Mouse (Mus musculus) retina, embryonic 14.5 days (tissue): Measurements from ENCODE around the gene Agps.

Source experiments
- DNase-seq: peaks from one replicate; pipeline ENCODE4 v3.0.0-alpha.2; 2015; ENCODE audit warnings: low spot score

Gene Agps

DNA sequence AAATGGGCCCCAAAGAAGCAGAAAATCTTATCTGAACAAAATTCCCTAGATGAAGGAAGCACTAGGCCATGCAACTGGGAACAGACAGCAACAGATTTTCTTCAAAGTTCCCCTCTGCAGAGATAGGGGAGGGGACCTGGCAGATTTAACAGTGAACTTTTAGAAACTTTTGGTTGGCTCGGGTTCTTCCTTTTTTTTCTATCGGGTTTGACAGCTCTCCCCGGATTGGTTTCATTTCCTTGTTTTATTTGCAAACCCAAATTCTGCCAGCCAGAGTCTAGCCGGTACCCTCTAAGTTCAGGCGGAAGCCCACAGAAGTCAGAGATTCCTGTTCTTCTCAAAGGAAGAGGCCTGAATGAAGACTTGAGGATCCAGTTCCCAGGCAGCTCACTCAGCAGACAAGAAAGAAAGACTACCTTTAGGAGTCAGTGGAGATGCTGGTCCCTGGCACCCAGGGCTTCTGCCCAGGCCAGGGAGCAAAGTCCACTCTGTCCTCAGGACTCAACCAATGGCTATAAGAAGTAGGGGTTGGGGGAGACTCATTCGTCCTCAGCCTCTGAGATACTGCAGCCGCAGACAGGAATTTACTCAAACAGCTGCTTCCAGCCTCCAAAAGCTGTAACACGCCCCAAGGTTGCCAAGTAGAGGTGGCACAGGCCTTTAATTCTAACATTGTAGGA, 2.9 kb upstream of the Agps start:
- DNase-seq: no peak

DNA sequence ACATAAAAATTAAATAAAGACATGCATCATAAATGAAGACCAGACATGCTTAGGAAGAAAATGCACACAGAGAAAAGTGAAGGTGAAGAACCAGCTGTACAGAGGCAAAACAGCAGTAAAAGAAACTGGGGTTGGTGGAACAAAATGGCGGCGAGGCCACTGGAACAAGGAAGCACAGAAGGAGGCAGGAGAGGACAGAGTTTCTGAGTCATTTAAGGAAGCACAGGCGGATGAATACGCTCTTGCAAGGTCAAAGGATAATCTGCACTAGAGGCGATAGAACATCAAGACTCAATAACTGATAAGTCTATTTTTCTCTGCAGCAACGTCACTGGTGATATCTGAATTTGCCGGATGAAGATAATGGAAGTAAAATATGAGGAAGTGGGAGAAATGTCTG, 1.7 kb upstream of the Agps start:
- DNase-seq: no peak

DNA sequence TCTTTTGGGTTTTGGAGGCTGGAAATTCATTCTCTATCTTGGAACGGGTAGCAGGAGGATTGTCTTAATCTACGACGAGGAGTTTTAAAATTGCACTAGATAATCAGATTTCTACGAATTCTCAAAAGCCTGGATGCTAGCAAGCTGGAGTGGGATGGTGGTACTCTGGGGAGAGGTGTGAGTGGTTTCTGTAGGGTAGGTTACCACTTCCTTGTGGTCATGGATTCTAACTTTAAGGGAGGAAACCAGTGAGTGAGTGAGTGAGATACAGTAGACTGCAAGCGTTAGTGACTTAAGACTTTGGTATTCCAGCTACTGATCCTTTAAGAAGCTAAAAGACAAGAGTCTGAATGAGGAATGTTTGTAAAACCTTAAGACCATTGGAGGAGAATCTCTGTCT, 804 bp downstream of the Agps start:
- peak; percentile 11 for DNase-seq

DNA sequence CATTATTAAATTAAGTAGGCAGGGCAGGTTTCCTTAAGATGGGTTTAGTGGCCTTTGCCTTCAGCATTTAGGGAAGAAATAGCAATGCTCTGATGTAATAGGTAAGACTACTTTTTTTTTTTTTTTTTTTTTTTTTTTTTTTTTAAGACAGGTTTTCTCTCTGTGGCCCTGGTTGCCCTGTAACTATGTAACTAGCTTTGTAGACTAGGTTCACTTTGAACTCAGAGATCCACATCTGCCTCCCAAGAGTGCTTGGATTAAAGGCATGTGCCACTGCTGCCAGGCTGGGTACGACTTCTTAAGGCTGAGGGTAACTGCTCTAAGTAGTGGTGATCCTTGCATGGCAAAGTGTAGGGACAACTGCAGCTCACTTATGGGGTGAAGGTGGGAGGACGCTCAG, 2.5 kb downstream of the Agps start:
- DNase-seq: no peak

DNA sequence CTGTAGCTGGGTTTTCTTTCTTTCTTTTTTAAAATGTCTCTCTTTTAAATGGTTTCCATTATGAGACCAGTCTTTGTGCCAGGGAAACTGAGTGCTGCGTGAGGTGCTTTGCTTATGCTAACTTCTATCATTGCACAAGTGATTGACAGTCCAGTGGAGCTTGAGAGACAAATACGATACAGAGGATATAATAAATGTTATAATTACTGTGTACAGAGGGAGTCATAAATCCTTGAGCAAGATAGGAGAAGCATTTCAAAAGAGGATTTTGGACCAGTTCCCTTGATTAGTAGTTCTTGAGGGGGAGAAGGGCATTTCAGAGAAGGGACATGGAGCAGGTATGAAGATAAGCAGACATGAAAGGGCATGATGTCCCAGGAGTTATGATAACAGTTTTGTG, 10.3 kb downstream of the Agps start:
- DNase-seq: no peak

DNA sequence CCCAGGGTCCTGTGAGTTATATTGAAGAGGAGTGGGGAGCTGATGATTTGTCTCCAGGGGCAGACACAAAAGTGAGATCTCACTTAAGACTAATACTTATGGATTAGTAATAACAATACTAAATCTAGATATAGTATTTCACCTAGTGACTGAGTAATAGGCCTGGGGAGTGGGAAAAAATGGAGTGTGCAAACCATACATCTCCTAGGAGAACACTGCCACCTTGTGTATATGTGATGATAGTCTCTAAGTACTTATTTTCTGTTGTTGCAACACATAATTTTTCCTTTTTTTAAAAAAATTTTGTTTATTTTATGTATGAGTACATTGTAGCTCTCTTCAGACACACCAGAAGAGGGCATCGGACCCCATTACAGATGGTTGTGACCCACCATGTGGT, 15.7 kb downstream of the Agps start:
- DNase-seq: no peak

DNA sequence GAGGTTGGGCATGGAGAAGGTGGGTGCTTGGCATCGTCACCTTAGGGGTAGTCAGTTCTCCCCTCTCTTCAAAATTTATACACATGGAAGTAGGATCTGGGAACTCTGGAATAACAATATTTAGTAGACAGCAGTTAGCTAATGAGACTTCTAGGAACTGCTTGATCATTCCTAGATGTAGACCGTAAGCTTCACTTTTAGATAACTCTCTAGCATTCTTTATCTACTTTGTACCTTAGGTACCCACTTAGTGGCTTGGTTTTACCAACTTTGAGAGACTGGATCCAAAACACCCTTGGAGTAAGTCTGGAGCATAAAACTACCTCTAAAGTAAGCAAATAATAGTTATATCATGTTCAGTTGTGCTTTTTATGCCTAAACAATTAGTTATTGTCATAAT, 20.5 kb downstream of the Agps start:
- DNase-seq: no peak

DNA sequence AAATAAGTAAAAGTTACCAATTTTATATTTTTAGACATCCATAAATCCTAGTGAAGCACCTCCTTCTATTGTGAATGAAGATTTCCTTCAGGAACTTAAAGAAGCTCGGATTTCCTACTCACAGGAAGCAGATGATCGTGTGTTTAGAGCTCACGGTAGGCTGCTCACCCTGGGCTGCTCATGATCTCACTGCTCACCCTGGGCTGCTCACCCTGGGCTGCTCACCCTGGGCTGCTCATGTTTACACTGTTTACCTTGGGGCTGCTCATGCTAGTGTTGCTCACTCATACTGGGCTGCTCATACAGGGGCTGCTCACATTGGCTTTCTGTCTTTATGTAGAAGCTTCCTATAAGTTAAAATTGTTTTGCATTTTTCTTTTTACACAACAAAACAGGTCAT, 22.2 kb downstream of the Agps start:
- DNase-seq: no peak

DNA sequence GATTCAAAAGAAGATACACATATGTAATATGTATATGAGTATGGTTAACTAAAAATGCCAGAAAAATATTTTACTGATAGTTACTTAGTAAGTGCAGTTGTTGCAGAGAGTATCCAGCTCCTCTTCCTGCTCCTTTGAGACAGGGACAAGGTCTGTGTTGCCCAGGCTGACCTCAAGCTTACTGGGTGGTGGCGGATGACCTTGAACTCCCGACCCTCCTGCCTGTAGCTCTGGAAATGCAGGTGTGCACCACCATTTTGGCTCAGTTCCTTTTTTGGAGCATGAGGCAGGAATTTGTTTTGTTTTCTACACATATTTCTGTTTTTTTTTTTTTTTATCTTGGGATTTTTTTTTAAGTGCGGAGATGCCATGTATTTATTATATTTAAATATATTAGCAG, 29.1 kb downstream of the Agps start:
- DNase-seq: no peak

DNA sequence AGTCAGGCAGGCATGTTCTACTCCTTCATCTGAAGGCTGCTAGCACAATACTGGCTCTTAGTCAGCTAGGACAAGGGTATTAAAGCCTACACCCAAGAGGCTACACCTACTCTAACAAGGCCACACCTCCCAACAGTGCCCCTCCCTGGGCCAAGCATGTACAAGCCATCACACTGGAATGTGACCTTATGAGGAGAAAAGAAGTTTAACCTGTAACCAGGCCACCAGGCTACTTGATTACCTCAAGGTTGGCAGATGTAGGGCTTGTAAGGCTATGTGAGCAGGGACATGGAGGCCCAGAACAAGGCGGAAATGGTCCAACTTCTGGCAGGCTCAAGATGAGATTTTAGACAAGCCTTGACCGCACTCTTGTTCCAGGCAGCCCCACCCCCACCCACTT, 37.6 kb downstream of the Agps start:
- DNase-seq: no peak

DNA sequence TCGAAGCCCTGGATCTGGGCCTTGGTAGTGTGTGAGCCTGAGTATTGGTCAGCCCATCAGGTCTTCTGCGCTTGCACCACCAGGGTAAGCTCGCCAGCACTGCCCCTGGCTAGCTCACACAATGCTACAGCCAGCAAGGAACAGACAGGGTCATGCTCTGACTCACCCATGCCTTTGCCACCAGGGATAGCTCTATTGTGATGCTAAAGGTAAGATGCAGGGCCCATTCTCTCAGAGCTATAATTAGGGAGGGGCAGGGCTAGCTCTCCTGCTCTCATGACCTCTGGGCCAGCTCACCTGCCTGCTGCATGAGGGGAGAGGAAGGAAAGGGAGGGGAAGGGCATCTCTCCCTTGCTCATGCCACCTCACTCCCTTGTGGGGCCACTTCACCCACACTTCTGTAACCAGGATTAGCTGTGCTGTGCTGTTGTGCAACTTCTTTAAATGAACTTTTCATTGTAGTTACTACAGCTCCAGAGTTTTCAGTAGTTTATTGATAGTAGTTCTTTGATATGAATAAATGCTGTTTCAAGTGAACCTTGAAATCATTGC, 42.1 kb downstream of the Agps start:
- DNase-seq: no peak

DNA sequence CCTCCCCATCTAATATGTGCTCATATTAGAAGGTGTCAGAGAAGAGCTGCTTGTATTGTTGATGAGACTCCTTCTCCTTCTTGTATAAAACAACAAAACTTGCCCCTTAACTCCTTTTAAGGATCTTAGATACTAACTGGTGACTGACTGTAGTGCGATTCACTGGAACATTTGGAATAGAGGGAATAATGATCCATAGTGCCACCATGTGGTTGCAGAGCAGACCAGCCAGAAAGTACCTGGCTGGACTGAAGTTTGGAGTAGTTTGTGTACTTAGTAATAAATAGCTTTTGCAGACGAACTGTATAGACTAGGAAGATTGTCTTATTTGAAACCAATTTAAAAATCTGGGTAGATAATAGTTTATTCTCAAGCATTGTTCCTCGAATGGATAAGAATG, 47.8 kb downstream of the Agps start:
- DNase-seq: peak; percentile 54

DNA sequence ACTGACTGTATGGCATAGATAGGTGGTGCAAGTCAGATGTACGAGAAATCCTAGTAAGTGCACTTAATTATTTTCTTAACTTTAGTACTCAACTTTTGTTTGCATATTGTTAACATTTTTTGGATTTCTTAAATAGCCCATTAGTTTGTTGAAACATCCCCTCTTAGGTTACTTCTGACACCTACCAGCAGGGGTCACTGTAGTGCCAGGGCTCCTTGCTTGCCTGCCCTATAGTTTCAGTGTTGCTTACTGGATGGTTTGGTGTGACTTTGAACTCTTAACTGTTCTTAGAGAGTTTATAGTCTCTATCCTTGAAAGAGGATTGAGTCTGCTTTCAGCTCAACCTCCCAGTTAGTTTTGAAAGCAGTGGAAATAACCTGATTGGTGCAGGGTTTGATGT, 51.6 kb downstream of the Agps start:
- DNase-seq: peak; percentile 81

DNA sequence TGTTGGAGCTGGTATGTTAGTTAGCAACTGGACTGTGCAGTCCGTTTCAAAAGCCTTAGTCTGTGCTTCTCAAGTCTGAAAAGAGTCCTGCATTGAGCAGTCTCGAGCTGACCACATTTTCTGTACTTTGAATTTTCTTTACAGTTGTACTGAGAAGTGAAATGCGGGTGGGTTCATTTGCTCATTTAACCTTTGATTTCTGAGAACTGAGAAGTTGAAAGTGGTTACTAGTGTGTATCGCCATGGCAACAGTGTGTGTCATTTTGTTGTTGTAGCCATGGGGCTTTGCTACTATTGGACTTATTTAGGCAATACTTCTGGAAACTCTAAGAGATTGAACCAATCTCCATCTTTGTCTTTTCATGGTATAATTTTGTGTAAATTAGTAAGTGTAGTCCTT, 60.0 kb downstream of the Agps start:
- no peak for DNase-seq

DNA sequence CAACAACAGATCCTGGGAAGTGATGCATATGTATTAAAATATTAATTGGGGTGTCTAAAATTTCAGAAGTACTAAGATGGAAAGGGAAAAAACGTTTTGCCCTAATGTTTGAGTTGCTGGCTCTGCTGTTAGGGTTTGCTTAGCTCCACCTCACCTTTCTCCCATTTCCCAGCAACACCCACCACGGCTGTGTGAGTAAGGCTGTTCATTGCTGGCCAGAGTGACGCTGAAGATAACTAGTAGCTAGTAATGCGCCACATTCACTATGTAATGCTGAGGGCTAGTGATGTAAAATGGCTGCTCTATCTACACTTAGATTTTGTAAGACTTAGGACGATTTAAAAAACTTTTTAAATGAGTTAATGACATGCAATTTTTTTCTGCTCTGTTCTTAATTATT, 63.7 kb downstream of the Agps start:
- DNase-seq: no peak

DNA sequence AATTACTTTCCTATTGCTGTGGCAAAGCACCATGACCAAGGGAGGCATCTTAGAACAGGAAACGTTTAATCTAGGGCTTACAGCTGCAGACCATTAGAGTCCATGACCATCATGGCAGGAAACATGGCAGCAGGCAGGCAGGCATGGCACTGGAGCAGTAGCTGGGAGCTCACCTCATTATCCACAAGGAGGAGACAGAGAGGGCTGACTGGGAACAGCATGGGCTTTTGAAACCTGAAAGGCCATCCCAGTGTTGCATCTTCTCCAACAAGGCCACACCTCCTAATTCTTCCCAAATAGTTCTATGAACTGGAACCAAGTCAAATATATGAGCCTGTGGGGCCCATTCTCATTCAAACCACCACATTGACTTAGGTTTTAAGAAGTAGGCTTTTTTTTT, 68.3 kb downstream of the Agps start:
- no peak for DNase-seq

DNA sequence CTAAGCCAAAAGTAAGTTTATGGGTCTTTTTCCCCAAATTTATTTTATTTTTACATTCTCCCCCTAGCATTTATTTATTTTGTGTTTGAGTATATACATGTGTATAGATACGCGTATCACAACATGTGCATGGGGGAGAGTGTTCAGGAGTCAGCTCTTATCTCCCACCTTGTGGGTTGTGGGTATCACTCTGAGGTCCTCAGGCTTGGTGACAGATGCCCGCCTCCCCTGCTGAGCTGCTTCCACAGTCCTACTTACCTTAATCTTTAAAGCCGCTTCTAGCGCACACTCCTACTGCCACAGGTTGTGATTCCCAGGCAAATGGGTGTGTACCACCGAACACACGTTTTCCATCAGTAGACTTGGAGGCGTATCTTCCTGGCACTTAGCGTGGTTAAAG, 69.9 kb downstream of the Agps start:
- no peak for DNase-seq

DNA sequence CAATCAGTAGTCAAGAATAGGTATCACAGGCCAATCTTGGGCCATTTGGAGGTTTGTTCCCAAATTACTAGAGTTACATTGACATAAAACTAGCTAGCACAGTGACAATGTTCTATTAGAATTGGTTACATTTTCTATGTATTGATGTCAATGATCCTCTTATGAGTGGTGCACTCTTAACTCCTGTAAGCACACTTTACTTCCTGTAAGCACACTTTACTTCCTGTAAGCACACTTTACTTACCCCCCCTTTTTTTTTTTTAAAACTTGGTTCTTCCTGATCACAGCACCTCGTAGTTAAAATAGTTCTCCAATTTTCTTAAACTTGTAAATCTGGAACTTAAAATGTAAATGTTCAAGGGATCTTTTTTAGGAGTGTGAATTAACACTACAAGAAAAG, 75.2 kb downstream of the Agps start:
- DNase-seq: no peak

DNA sequence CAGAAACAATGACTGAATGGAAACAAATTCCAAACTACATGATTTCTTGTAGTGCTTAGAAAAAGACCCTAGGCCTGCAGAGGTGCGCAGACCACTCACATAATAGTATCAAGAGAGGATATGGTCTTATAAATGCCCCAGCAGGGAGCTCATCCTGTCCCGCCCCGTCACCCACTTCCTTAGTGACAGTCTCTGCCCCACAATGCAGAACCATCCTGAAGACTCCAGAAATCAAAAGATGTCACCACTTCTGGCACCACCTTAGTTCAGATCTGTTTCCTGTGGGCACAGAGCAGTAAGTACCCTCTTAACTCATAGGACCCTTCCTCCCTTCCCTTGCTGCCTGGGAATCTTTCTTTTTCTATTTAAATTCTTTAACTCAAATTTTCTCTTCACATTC, 83.1 kb downstream of the Agps start:
- DNase-seq: no peak

DNA sequence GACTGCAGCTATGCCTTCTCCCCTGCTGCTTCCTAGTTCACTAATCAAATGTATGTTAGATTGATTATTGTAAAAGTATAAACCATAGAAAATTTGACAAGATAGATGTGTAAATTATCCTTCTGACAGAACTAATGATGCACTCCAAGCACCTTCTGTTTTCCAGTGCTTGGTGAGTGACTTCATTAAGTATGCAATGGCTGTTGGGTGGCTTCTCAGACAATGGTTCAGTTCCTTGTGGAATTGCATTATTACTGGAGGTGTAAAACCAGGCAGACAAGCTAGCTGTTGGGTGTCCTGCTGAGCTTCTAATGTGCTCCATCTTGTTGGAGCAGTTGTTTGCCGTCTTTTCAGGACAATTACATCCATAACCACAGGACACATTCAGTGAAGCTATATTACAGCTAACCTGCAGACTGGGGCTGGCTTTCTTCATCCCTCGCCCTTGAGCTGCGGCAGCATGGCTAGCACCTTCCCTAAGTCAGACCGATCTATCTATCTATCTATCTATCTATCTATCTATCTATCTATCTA, 91.9 kb downstream of the Agps start:
- no peak for DNase-seq

DNA sequence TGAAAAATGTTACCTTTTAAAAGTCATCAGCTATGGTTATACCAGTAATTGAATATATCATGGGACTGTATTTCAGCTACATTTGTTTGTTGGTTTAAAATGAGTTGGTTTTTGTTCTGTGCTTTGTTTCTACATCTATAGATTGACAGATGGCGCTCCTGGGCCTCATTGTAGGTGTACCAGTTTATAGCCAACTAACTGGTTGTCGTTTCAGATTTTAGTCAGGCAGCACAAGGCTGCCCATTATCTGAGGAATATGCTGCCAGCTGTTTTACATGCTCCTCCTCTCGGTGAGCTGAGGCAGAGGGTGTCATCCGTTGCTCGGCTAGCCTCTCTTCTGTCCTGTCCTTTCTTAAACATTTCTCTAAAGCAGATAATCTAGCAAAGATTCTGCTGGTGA, 94.1 kb downstream of the Agps start:
- no peak for DNase-seq

DNA sequence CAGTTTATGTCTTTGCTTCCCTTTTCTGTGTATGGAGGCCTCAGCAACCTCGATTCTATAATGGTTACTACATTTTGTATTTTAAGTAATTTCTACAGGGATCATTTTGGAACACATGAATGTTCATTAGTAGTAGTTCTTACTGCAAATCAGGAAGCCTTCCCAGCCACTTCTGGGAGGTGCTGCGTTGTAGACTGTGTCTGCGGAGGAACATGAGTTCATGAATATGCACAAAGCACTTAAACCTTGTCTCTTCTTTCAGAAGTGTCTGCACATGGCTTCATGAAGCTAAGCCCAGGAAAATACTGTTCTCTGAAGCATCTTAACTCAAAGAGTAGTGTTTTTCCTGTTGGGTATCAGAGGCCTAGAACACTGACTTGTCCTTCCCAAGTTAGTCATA, 96.0 kb downstream of the Agps start:
- DNase-seq: no peak

DNA sequence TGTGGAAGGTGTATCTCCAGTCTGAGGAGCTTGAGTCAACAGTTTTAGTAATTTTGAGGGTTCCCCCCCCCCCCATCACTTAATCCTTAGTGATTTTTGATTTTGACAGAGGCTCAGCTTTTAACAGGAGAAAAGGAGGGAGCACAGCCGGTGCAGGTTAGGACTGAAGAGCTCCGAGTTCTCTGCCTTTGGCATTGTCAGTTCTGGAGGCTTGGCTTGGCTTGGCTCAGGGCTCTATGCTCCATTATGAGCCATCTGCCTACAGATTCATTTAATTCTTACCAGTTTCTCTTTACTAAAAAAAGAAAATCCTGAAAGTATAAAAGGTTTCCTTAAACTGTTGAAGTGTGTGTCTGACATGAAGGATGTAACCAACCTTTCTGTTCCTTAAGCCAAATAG, 97.2 kb downstream of the Agps start:
- DNase-seq: no peak

DNA sequence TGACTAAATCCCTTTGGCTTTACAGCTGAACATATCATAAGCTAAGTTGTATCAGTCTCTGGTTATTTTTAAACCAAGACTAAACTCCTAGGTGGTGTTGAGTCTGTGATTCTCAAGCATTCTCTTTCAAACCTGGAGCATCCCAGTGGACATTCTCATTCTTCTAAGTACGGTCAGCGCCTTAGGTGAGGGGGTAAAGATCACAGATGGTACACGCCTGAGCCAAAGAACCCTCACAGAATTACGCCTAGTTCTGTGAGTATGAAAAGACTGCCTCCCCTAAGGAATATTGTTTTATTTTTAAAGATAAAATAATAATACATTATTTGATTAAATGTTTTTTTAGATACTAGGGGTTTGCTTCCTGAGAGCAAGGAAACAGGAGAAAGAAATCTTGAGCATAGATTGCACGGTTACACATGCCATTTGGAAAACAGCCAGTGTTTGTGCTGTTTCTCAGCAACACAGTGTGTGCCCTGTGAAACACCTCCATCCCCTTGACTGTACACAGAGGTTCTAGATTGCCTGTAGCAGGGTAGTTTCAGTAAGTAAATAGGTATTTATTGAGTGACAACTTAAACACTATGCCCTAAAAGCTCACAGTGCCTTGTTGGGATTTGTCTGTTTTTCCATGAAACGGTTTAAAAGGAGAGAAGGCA, 97.9 kb downstream of the Agps start:
- no peak for DNase-seq
